8 mouse cellular contexts compared by ENCODE assay signal in the genomic region with DNA sequence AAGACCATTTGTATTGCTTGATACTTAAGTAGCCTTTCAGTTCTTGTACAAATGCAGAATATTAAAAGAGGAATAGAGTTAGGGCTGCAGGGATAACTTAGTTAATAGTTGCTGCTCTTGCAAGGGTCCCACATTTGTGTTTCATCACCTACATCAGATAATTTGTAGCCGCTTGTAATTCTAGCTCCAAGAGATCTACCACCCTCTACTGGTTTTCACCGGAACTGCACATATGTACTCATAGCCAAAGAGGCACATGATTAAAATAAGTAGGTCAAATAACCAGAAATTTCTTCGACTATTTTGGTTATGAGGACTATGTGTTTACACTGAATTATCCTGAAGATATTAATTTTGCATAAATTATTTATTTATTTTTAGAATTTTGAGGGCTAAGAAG.
DNase-seq lines count a peak whose midpoint lies in the region; ATAC-seq and TF ChIP-seq lines count a peak whose summit lies in the region.

No protein-coding gene starts in this region.

- no peak for TF ChIP-seq EP300 in heart, postnatal 0 days (IDR thresholded peaks at IDR 0.05; ENCODE audit: low read depth)

- H3K9me3 ChIP-seq in heart, postnatal 0 days (replicated peaks; ENCODE audit: control insufficient read depth, low read length) = no peaks in the 10 kb centered on the region
- H3K9me3 ChIP-seq in heart, embryonic 11.5 days (replicated peaks; ENCODE audit: control insufficient read depth, low read length) = no peaks in the 10 kb centered on the region

- H3K27me3 ChIP-seq in heart, postnatal 0 days (ENCODE audit: control insufficient read depth, insufficient read depth, low read length) = no peaks in the 10 kb centered on the region
- H3K27me3 ChIP-seq in heart, embryonic 11.5 days (ENCODE audit: control insufficient read depth, insufficient read depth, low read length) = no peaks in the 10 kb centered on the region
- no peaks in the 10 kb centered on the region for H3K27me3 ChIP-seq in spleen, adult 2 months (ENCODE audit: control insufficient read depth, insufficient read depth, low read length)

- WGBS in heart, postnatal 0 days = 19% methylated on average over 3 of the region's 3 CpGs
- 13% methylated on average over 3 of the region's 3 CpGs for WGBS in heart, embryonic 11.5 days (ENCODE audit: insufficient replicate concordance)
- 25% methylated on average over 3 of the region's 3 CpGs for WGBS in spleen, adult 2 months

- H3K9ac ChIP-seq in heart, postnatal 0 days (replicated peaks; ENCODE audit: low read depth, low read length) = no peak overlapping the region
- no peak overlapping the region for H3K9ac ChIP-seq in heart, embryonic 11.5 days (ENCODE audit: low read depth, low read length)

- TF ChIP-seq POLR2A in spleen, adult 2 months (IDR thresholded peaks at IDR 0.05; ENCODE audit: low read depth, low read length) = no peak

- ATAC-seq in heart, postnatal 0 days (ENCODE audit: insufficient read depth, low read depth) = no peak
- no peak for ATAC-seq in heart, embryonic 11.5 days (replicated peaks; ENCODE audit: insufficient number of reproducible peaks, low FRiP score, low TSS enrichment)

- no peak overlapping the region for H3K27ac ChIP-seq in heart, postnatal 0 days (ENCODE audit: low read depth)
- no peak overlapping the region for H3K27ac ChIP-seq in heart, embryonic 11.5 days (ENCODE audit: low read depth, low read length)
- H3K27ac ChIP-seq in spleen, adult 2 months (ENCODE audit: insufficient read depth, low read length) = no peak overlapping the region

- no peak overlapping the region for H3K4me3 ChIP-seq in heart, postnatal 0 days (ENCODE audit: low read depth, low read length)
- H3K4me3 ChIP-seq in heart, embryonic 11.5 days (ENCODE audit: low read depth, low read length) = no peak overlapping the region
- no peak overlapping the region for H3K4me3 ChIP-seq in spleen, adult 2 months (ENCODE audit: extremely low read depth, insufficient read depth, insufficient read length)

- no peak overlapping the region for H3K4me2 ChIP-seq in heart, postnatal 0 days (ENCODE audit: low read depth, low read length)
- no peak overlapping the region for H3K4me2 ChIP-seq in heart, embryonic 11.5 days

- H3K4me1 ChIP-seq in heart, postnatal 0 days (ENCODE audit: control insufficient read depth, insufficient read depth) = no peaks in the 10 kb centered on the region
- H3K4me1 ChIP-seq in heart, embryonic 11.5 days (ENCODE audit: control insufficient read depth, insufficient read depth, low read length) = no peaks in the 10 kb centered on the region
- no peaks in the 10 kb centered on the region for H3K4me1 ChIP-seq in spleen, adult 2 months (ENCODE audit: control insufficient read depth, insufficient read depth, insufficient read length)

- H3K36me3 ChIP-seq in heart, postnatal 0 days (replicated peaks; ENCODE audit: control insufficient read depth, insufficient read depth, low read length) = no peaks in the 10 kb centered on the region
- H3K36me3 ChIP-seq in heart, embryonic 11.5 days (ENCODE audit: control insufficient read depth, insufficient read depth, low read length) = no peaks in the 10 kb centered on the region
- H3K36me3 ChIP-seq in spleen, adult 2 months (ENCODE audit: control insufficient read depth, insufficient read depth, low read length) = no peaks in the 10 kb centered on the region

- peak; percentile 42 for TF ChIP-seq CTCF in heart, postnatal 0 days (IDR thresholded peaks at IDR 0.05; ENCODE audit: low read depth)
- TF ChIP-seq CTCF in spleen, adult 2 months (IDR thresholded peaks at IDR 0.05; ENCODE audit: extremely low read depth, insufficient read depth, insufficient read length, insufficient replicate concordance) = no peak

- intact Hi-C loops in heart, postnatal 36 days (cut with DNase I) = loop anchor here (10.0 kb wide), 2 partner anchors 130 to 580 kb away; no protein-coding TSS in a partner anchor

- DNase-seq in heart, postnatal 0 days (ENCODE audit: low spot score) = peak; percentile 12
- peak; percentile 4 to 7 for DNase-seq in spleen, adult 2 months (ENCODE audit: low read depth in 1 of 2, low spot score in 2 of 2)
- no peak for DNase-seq in spleen, adult 12 weeks (ENCODE audit: low spot score)
- DNase-seq in brain, adult 2 months (ENCODE audit: low read depth, low spot score) = peak; percentile 24
- peak; percentile 11 to 14 for DNase-seq in heart, postnatal 36 days
- peak; percentile 36 for DNase-seq in mesoderm, embryonic 11.5 days (ENCODE audit: low read depth, low spot score)
- no peak for DNase-seq in frontal cortex, postnatal 10 days (ENCODE audit: low spot score in 2 of 2)

Comparison
In these comparisons a context has a peak if more than half of its experiments do, and no peak if none do; other contexts are left out.
1. DNase-seq: peak in heart, postnatal 0 days (single experiment), spleen, adult 2 months (2 of 2), brain, adult 2 months (single experiment), heart, postnatal 36 days (2 of 2) and mesoderm, embryonic 11.5 days (single experiment); none in spleen, adult 12 weeks (single experiment) and frontal cortex, postnatal 10 days (0 of 2).